Mouse (Mus musculus): ENCODE measurements at regions not wholly inside any gene's neighbourhood (a gene's known extent, or its start where the extent isn't known, plus 50 kb on each side); places are given as distances from the start of the nearest gene placed in this dataset.

- no peaks in the 10 kb centered on the region for H3K79me2 ChIP-seq (replicated peaks; ENCODE audit: control insufficient read depth, insufficient read depth, low read length)
- 87% methylated on average over 5 of the region's 5 CpGs for WGBS
These were observed 376.7 kb upstream of the Xrcc4 start for GRCm38 (mm10) chr13:90466096-90466495.

GRCm38 (mm10) chr13:90464051-90464450, 374.6 kb upstream of the Xrcc4 start:
- TF ChIP-seq CTCF (IDR thresholded peaks at IDR 0.05) (no peak), EP300 (IDR thresholded peaks at IDR 0.05; ENCODE audit: insufficient read depth, low read depth, low read length) (no peak), POLR2A (IDR thresholded peaks at IDR 0.05; ENCODE audit: insufficient read depth, low read depth, low read length) (no peak)
- Histone ChIP-seq H3K79me2 (replicated peaks; ENCODE audit: control insufficient read depth, insufficient read depth, low read length) (no peaks in the 10 kb centered on the region), H3K27ac (no peak overlapping the region), H3K36me3 (ENCODE audit: control insufficient read depth, insufficient read depth, low read length) (no peaks in the 10 kb centered on the region), H3K4me1 (ENCODE audit: control insufficient read depth, insufficient read depth, low read length) (no peaks in the 10 kb centered on the region), H3K4me3 (no peak overlapping the region), H3K9ac (ENCODE audit: low read depth, low read length) (no peak overlapping the region), H3K27me3 (ENCODE audit: control insufficient read depth, insufficient read depth, low read length) (no peaks in the 10 kb centered on the region)
- intact Hi-C loops (cut with DNase I) = no loop called here
- peak; percentile 23 to 24 for DNase-seq
- WGBS = 63% methylated on average over 2 of the region's 2 CpGs

More at GRCm38 (mm10) chr13:90466096-90466495, 376.7 kb upstream of the Xrcc4 start:
- H3K9ac ChIP-seq (ENCODE audit: low read depth, low read length) = no peak overlapping the region
- no peaks in the 10 kb centered on the region for H3K27me3 ChIP-seq (ENCODE audit: control insufficient read depth, insufficient read depth, low read length)
- no peak overlapping the region for H3K27ac ChIP-seq
- no peak for DNase-seq
- no peaks in the 10 kb centered on the region for H3K4me1 ChIP-seq (ENCODE audit: control insufficient read depth, insufficient read depth, low read length)
- no peak overlapping the region for H3K4me3 ChIP-seq
- H3K36me3 ChIP-seq (ENCODE audit: control insufficient read depth, insufficient read depth, low read length) = no peaks in the 10 kb centered on the region
- intact Hi-C loops (cut with DNase I) = no loop called here
- TF ChIP-seq EP300 (IDR thresholded peaks at IDR 0.05; ENCODE audit: insufficient read depth, low read depth, low read length) (no peak), CTCF (IDR thresholded peaks at IDR 0.05) (no peak), POLR2A (IDR thresholded peaks at IDR 0.05; ENCODE audit: insufficient read depth, low read depth, low read length) (no peak)

- TF ChIP-seq POLR2A (IDR thresholded peaks at IDR 0.05; ENCODE audit: insufficient read depth, low read depth, low read length) = no peak
- TF ChIP-seq EP300 (IDR thresholded peaks at IDR 0.05; ENCODE audit: insufficient read depth, low read depth, low read length) = no peak
- no peak for TF ChIP-seq CTCF (IDR thresholded peaks at IDR 0.05)
- Histone ChIP-seq H3K9ac (ENCODE audit: low read depth, low read length) (no peak overlapping the region), H3K36me3 (ENCODE audit: control insufficient read depth, insufficient read depth, low read length) (no peaks in the 10 kb centered on the region), H3K27me3 (ENCODE audit: control insufficient read depth, insufficient read depth, low read length) (no peaks in the 10 kb centered on the region), H3K79me2 (replicated peaks; ENCODE audit: control insufficient read depth, insufficient read depth, low read length) (no peaks in the 10 kb centered on the region), H3K4me3 (no peak overlapping the region), H3K4me1 (ENCODE audit: control insufficient read depth, insufficient read depth, low read length) (no peaks in the 10 kb centered on the region), H3K27ac (no peak overlapping the region)
- WGBS = 79% methylated on average over 2 of the region's 2 CpGs
- intact Hi-C loops (cut with DNase I) = no loop called here
- no peak for DNase-seq
These were observed 374.0 kb upstream of the Xrcc4 start for GRCm38 (mm10) chr13:90463381-90463780.

GRCm38 (mm10) chr13:90454631-90455030, 365.2 kb upstream of the Xrcc4 start:
- no peaks in the 10 kb centered on the region for H3K27me3 ChIP-seq (ENCODE audit: control insufficient read depth, insufficient read depth, low read length)
- H3K9ac ChIP-seq (ENCODE audit: low read depth, low read length) = no peak overlapping the region
- TF ChIP-seq EP300 (IDR thresholded peaks at IDR 0.05; ENCODE audit: insufficient read depth, low read depth, low read length) (no peak), POLR2A (IDR thresholded peaks at IDR 0.05; ENCODE audit: insufficient read depth, low read depth, low read length) (no peak), CTCF (IDR thresholded peaks at IDR 0.05) (no peak)
- no peaks in the 10 kb centered on the region for H3K36me3 ChIP-seq (ENCODE audit: control insufficient read depth, insufficient read depth, low read length)
- no peak overlapping the region for H3K27ac ChIP-seq
- H3K4me1 ChIP-seq (ENCODE audit: control insufficient read depth, insufficient read depth, low read length) = no peaks in the 10 kb centered on the region
- no peak overlapping the region for H3K4me3 ChIP-seq
- DNase-seq = no peak
- intact Hi-C loops (cut with DNase I) = no loop called here
- H3K79me2 ChIP-seq (replicated peaks; ENCODE audit: control insufficient read depth, insufficient read depth, low read length) = no peaks in the 10 kb centered on the region

DNA sequence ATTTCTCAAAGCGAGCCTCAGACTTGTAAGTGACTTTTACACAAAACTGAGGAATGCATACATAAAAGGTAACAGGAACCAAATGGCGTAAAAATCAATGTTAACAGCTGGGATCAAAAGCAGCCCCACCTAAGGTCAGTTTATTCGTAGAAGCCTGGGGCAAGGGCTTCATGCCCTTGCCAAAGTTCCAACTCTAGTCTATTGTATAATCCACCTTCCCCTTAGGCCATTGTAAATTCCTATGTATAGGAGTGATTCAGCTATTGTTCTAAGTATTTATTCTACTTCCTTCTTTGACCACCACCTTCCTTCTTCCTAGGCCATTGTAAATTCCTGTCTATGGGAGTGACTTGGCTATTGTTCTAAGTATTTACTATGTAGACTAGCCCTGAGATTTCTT, 337.5 kb upstream of the Xrcc4 start:
- TF ChIP-seq POLR2A (IDR thresholded peaks at IDR 0.05; ENCODE audit: insufficient read depth, low read depth, low read length) = no peak
- no peak for TF ChIP-seq CTCF (IDR thresholded peaks at IDR 0.05)
- no peak for TF ChIP-seq EP300 (IDR thresholded peaks at IDR 0.05; ENCODE audit: insufficient read depth, low read depth, low read length)
- no peak for DNase-seq
- no peaks in the 10 kb centered on the region for H3K27me3 ChIP-seq (ENCODE audit: control insufficient read depth, insufficient read depth, low read length)
- H3K79me2 ChIP-seq (replicated peaks; ENCODE audit: control insufficient read depth, insufficient read depth, low read length) = no peaks in the 10 kb centered on the region
- WGBS = 73% methylated on average over 3 of the region's 3 CpGs
- intact Hi-C loops (cut with DNase I) = no loop called here
- no peak overlapping the region for H3K27ac ChIP-seq
- H3K4me3 ChIP-seq = no peak overlapping the region
- H3K9ac ChIP-seq (ENCODE audit: low read depth, low read length) = no peak overlapping the region
- no peaks in the 10 kb centered on the region for H3K36me3 ChIP-seq (ENCODE audit: control insufficient read depth, insufficient read depth, low read length)
- no peaks in the 10 kb centered on the region for H3K4me1 ChIP-seq (ENCODE audit: control insufficient read depth, insufficient read depth, low read length)

- Histone ChIP-seq H3K9ac (ENCODE audit: low read depth, low read length) (no peak overlapping the region), H3K4me1 (ENCODE audit: control insufficient read depth, insufficient read depth, low read length) (no peaks in the 10 kb centered on the region), H3K79me2 (replicated peaks; ENCODE audit: control insufficient read depth, insufficient read depth, low read length) (no peaks in the 10 kb centered on the region), H3K27ac (no peak overlapping the region), H3K4me3 (no peak overlapping the region), H3K27me3 (ENCODE audit: control insufficient read depth, insufficient read depth, low read length) (no peaks in the 10 kb centered on the region), H3K36me3 (ENCODE audit: control insufficient read depth, insufficient read depth, low read length) (no peaks in the 10 kb centered on the region)
- DNase-seq = no peak
- TF ChIP-seq POLR2A (IDR thresholded peaks at IDR 0.05; ENCODE audit: insufficient read depth, low read depth, low read length) (no peak), EP300 (IDR thresholded peaks at IDR 0.05; ENCODE audit: insufficient read depth, low read depth, low read length) (no peak), CTCF (IDR thresholded peaks at IDR 0.05) (no peak)
- 78% methylated on average over 1 of the region's 1 CpGs for WGBS
- intact Hi-C loops (cut with DNase I) = no loop called here
These were observed 336.0 kb upstream of the Xrcc4 start for GRCm38 (mm10) chr13:90425379-90425778.
